Mouse (Mus musculus) stomach, adult 2 months (tissue): Measurements from ENCODE around the gene Dnm1. TPM values are rescaled to one million over a fixed set of nuclear protein-coding genes. Genes with fewer than 3 reads are reported as not detected.

Experiments used
- polyA plus RNA-seq: library from polyadenylated mRNA; depleted of rRNA; stranded (reverse); fragments of >200 nt; gene quantifications from 2 replicates; pipeline ENCODE4 v1.2.3, GENCODE M21; 2012; rRNA removed

Dnm1 gene
- polyA plus RNA-seq: 52.3 and 67.7 TPM in 2 replicates

GRCm38 (mm10) chr2:32353007-32353542 lies at the start of gene Dnm1:
Dnm1 (minus strand) TSS chr2:32353338.

DNA sequence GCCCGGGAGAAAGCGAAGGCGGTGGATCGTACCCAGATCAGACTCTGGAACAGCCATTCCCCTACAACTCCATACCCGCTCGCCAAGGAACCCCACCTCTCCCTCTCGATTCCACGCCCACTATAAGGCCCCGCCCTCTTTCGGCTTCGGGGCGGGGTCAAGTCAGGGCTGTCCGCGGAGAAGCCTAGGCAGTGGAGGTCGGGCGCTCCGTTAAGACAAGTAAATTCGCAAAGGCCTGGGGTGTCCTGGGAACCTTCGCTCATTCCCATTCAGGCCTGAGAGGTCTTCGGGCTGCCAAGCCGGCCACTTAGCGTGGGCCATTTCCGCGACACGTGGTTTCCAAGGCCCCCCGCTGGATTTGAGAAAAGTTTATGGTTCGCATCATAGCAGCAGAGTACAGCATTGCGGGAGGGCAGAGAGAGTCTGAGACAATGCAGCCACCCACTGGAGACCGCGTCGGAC lies 42.4 kb upstream of the Dnm1 start, which contains the start of gene Ptges2:
Ptges2 (plus strand) TSS at position 413 of the 462 bp plus-strand sequence.

GRCm38 (mm10) chr2:32387706-32388490 lies 34.8 kb upstream of the Dnm1 start, which contains the start of gene Lcn2:
Lcn2 (minus strand) TSS chr2:32388252.

GRCm38 (mm10) chr2:32381775-32382223 lies 28.7 kb upstream of the Dnm1 start, which contains the start of gene 1110008P14Rik:
1110008P14Rik (minus strand) TSS chr2:32381938.

GRCm38 (mm10) chr2:32352151-32353006 lies 759 bp downstream of the Dnm1 start, which contains the start of gene Ciz1:
Ciz1 (plus strand) TSS chr2:32352327.

GRCm38 (mm10) chr2:32287923-32288367 lies 65.2 kb downstream of the Dnm1 start, which contains the start of gene Swi5:
Swi5 (minus strand) TSS chr2:32288075.

GRCm38 (mm10) chr2:32287334-32287840 lies 65.8 kb downstream of the Dnm1 start, which contains the start of gene Golga2:
Golga2 (plus strand) TSS chr2:32287384.

DNA sequence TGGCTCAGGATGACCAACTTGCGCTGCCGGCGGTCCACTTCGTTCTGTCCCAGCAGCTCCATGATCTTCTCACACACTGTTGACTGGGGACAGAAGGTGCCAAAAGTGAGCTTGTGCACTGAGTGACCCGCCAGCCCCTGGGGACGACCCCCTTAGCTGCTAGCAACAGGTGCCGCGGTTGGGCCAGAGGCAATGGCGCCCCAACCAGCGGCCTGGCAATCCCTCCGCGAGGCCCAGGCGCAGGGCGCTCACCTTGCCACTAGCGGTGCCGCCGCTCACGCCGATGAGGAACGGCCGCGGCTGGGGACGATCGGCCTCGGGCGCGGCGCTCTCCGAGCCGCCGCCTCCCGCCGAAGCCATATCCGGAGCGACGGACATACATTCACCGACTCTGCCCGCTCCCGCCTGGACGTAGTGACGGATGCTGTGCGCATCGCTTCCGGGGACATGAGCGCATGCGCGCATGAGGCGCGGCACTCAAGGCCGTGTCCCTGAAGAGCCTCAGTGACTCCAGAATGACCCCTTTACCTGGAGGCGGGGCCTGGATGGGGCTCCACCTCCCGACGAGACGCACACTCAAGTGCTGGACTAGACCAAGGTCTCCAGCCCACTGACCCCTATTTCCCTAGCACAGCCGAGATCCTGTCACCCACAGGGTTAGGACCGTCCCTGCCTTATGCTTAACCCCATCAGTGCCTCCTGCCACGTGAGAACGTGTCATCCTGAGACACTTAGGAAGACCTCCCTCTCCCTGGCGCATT lies 93.3 kb downstream of the Dnm1 start, which contains the start of gene Uck1:
Uck1 (minus strand) TSS at position 503 of the 761 bp plus-strand sequence.

Other genes with a start within 250 kb of the Dnm1 start
- 16.4 and 19.9 TPM in 2 replicates for gene Prrc2b, start 202.3 kb downstream of the Dnm1 start, polyA plus RNA-seq
- 9.7 and 9.8 TPM in 2 replicates for gene Pomt1, start 116.7 kb downstream of the Dnm1 start, polyA plus RNA-seq
- 21.3 and 24.4 TPM in 2 replicates for gene Uck1, start 93.2 kb downstream of the Dnm1 start, polyA plus RNA-seq
- gene Golga2, start 66.0 kb downstream of the Dnm1 start, polyA plus RNA-seq: 22.5 and 23.4 TPM in 2 replicates
- 114 and 127 TPM in 2 replicates for gene Swi5, start 65.3 kb downstream of the Dnm1 start, polyA plus RNA-seq
- 89.3 and 95.4 TPM in 2 replicates for gene Ciz1, start 1.0 kb downstream of the Dnm1 start, polyA plus RNA-seq
- gene 1110008P14Rik, start 28.6 kb upstream of the Dnm1 start, polyA plus RNA-seq: 181 and 277 TPM in 2 replicates
- gene Lcn2, start 34.9 kb upstream of the Dnm1 start, polyA plus RNA-seq: 3.1 and 5.2 TPM in 2 replicates
- gene Ptges2, start 42.6 kb upstream of the Dnm1 start, polyA plus RNA-seq: 10.3 and 18.3 TPM in 2 replicates
- gene Naif1, start 97.1 kb upstream of the Dnm1 start, polyA plus RNA-seq: 1.9 and 2.8 TPM in 2 replicates
- 6.2 and 11.1 TPM in 2 replicates for gene Slc25a25, start 98.1 kb upstream of the Dnm1 start, polyA plus RNA-seq
- gene Fam102a, start 182.0 kb upstream of the Dnm1 start, polyA plus RNA-seq: 43.7 and 54.8 TPM in 2 replicates
- gene Dpm2, start 217.5 kb upstream of the Dnm1 start, polyA plus RNA-seq: 86.8 and 96.2 TPM in 2 replicates
- gene Pip5kl1, start 221.5 kb upstream of the Dnm1 start, polyA plus RNA-seq: 0.16 and 0.27 TPM in 2 replicates
- not detected in 2 replicates for gene 9430097D07Rik, start 222.3 kb upstream of the Dnm1 start, polyA plus RNA-seq
- 5.9 and 7.3 TPM in 2 replicates for gene St6galnac4, start 233.8 kb upstream of the Dnm1 start, polyA plus RNA-seq
- gene St6galnac6, start 246.4 kb upstream of the Dnm1 start, polyA plus RNA-seq: 11.4 and 25.4 TPM in 2 replicates